Mouse (Mus musculus) lung, postnatal 4 days (tissue): ENCODE data around the gene Grrp1.
A peak's percentile ranks its signal among the peaks of the same experiment; 100 is the strongest.

Experiments
- DNase-seq, 2 experiments: peaks; one replicate each; pipeline ENCODE4 v3.0.0; 2021

Grrp1 gene

GRCm38 (mm10) chr4:134243516-134244250 lies 10.2 kb downstream of the Grrp1 start, which contains the start of gene E130218I03Rik:
Gene E130218I03Rik (plus strand): TSS chr4:134243662.
- no peak for DNase-seq

DNA sequence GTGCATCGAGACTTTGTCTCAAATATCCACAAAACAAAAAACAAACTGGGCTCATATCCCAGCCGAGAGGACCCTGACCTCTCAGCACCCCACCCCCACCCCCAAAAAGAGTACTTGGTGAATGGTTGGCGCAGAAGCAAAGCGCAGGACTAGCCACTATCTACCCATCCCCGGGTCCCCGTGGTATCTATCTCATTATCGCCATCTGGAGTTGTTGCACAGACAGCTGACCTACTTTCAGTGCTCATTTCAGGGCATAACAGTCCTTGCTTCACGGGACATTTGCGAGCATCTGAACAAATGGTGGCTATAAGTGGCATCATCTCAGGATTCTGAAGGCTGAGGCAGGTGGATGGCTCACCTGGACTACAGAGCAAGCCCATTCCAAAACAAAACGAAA lies 15.2 kb downstream of the Grrp1 start:
- no peak for DNase-seq

DNA sequence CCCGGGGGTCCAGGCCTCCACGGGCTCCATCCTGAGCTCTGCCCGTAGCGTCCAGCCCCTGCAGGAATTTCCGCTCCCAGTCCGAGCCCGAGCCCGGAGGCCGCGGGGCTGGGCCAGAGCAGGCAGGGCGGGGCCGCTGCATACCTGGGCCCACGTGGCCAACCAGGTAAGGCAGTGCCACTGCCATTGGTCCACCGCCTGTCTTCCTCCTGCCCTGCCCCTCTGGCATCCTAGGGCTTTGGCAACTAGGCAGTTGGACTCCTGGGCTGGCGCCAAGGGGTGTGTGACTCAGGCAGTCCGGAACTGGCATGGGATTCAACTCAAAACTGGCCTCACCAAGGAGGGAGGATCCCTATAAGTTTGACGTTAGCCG lies 15.6 kb downstream of the Grrp1 start, which contains the start of gene Cnksr1:
TSS of gene Cnksr1 (minus strand) at position 121 of the 373 bp plus-strand sequence.
- peak; percentile 89 to 95 for DNase-seq

DNA sequence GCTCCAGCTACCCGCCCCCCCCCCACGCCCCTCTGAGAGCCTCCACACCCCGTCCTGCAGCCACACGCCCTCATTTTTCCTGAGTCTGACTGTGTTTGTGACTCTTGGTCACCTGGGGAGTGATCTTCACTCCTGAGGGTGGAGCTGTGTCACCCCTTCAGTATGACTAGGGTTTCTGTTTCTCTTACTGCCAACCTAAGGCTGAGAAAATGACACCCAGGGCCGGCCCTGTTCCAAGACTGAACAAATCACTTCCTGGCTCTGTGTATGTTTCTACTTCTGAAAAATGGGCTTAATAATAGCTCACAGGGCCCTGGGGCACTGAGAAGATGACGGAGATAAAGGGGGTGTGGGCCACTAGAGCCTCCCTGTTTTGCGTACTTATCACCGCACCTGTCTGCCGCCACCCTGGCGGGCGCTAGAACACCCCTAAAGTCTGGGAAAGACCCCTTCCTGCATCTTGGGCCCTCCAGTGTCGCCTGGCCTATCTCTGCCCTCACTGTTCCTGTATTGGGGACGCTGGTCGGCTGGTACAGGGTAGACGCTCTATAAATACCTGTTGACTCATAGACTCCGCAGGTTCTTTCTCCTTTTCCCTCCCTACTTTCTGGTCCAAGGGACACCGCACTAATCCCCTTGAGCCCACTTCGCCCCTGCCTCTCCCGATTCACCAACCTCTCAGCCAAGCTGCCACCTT lies 16.2 kb downstream of the Grrp1 start:
- no peak for DNase-seq

DNA sequence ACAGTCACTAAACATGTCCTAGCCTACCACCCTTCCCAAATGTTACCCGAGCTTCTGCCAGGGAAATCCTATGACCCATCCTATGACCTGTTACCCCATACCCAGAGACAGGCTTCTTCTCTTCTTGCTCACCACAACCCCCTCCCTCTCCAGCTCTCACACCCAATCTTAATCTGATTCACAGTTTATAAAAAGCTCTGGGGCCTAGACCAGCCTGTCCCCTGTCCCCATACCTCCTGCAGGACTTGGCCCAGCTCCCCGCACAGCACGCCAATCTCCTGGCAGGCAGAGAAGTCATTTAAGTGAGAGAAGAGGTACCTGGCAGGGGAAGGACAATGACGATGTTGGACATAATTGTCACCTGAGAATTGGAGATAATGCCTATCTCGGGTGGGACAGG lies 19.0 kb downstream of the Grrp1 start:
- DNase-seq, result no peak

DNA sequence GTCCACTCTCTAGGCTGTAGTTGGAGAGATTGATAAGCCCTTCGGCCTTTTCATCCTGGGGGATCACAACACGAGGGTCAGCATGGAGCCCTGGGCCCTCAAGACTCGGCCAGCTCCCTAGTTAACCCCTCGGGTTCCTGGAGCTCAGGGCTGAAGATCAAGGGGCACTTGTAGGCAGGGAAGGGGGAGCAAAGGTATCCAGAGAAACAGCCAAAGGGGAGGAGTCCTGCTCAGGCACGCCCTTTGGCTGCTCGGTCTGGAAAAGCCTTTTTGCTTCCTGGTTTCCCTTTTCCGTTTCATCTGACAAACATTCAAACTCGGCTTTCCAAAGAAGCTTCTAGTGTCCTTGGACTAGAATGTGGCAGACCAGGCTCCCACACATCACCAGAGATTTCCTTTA lies 23.5 kb downstream of the Grrp1 start:
- no peak for DNase-seq

- no peak for DNase-seq
Observed at GRCm38 (mm10) chr4:134227194-134227593, 26.7 kb downstream of the Grrp1 start, which contains the start of gene Catsper4. Gene Catsper4 (minus strand): TSS chr4:134227383.

- DNase-seq, result no peak
Observed at GRCm38 (mm10) chr4:134222793-134223600, 30.9 kb downstream of the Grrp1 start.

- no peak for DNase-seq
Observed at GRCm38 (mm10) chr4:134206488-134207053, 47.3 kb downstream of the Grrp1 start.

DNA sequence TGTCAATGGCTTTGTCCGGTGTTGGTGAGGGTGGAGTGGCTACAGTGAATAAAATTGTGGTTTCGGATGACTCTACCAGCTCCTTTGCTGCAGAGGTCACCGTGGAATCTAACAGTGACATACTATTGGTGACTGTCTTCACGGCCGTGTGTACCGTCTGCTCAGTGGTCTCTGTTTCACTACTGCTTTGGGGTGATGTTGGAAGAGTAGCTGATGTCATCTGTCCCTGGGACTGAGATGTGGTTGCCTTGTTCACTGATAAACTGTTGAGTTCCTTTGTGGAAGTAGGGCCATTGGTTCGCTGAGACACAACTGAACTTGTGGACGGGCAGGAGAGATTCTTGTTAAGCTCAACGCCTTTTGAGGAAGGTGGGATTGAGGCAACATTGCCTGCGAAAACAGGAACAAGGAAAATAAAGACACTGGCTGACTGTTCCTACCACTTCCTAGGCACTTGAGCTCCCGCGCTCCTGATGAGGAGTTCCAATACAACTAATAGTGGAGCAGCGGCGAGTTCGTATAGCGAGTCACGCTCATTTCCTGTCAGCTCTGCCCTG lies 50.5 kb downstream of the Grrp1 start:
- DNase-seq, result no peak

GRCm38 (mm10) chr4:134202904-134203303 lies 51.0 kb downstream of the Grrp1 start, which contains the start of gene Gm7534:
Gene Gm7534 (minus strand): TSS chr4:134203004.
- no peak for DNase-seq
